Mouse (Mus musculus): ENCODE data around the gene Olfr1047. TPM values are rescaled to one million over a fixed set of nuclear protein-coding genes. Genes with fewer than 3 reads are reported as not detected.

Gene Olfr1047
- not detected for polyA plus RNA-seq (2014; fragmentation: Illumina TruSeq; extraction: RNeasy Lipid Tissue Mini Kit (QIAGEN cat#74804); ENCODE audit: low replicate concordance)

DNA sequence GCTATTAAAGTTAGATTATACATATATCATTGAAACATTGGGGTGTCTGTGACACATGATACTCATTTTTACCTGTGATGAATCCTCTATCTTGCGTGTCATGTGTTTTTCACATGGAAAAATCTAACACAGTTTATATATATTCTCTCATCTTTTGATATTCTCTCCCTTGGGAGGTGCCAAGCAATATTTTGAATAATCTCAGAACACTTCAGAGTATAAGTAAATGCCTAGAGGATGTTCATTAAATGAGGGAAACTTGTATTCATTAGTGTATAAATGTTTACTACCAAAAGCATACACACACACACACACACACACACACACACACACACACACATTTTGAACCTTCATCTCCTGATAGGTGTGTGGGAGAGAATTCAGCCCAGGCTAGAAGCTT, at the start of gene Olfr1047:
TSS of gene Olfr1047 (minus strand) at position 101 of the 400 bp plus-strand sequence.

GRCm38 (mm10) chr2:86278988-86279387, 47.8 kb upstream of the Olfr1047 start, which contains the start of gene Olfr1051:
Gene Olfr1051 (minus strand): TSS chr2:86279088.

DNA sequence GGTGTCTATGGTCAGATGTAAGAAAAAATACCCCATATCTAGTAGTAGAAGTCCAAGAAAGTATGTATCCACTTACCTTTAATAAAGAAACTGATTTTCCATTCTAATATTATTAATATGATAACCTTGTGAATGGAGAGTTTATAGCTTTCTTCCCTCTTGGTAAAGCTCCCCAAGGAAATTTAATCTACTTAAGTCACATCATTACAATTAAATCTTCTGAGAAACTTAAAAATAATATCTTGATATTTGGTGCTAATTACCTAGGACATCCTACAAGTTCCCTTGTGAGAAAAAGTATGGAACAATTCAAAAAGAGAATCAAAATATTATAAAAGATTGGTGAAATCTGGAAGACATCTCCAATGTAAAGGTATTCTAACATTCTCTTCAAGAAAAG, 27.0 kb upstream of the Olfr1047 start, which contains the start of gene Olfr1049:
TSS of gene Olfr1049 (minus strand) at position 101 of the 400 bp plus-strand sequence.

DNA sequence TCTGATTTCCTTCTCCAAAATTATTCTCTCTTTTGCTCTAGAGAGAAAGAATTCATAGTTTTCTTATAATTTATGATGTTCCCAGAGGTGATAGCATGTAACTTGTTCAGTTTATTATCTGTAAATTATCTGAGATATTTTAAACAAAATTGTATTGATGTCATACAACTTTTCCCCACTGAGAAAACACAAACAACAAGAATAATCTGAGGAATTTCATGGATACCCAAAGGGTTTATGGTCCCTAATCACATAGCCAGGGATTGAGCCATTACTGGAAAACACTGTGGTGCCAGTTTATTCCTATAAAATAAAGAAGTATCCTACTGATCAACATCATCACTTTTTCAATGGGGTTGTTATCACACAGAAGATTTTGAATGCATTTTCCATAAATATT, 9.0 kb upstream of the Olfr1047 start, which contains the start of gene Olfr1048:
TSS of gene Olfr1048 (minus strand) at position 101 of the 400 bp plus-strand sequence.

GRCm38 (mm10) chr2:86219214-86219613, 12.0 kb downstream of the Olfr1047 start, which contains the start of gene Olfr1046:
Gene Olfr1046 (minus strand): TSS chr2:86219314.

DNA sequence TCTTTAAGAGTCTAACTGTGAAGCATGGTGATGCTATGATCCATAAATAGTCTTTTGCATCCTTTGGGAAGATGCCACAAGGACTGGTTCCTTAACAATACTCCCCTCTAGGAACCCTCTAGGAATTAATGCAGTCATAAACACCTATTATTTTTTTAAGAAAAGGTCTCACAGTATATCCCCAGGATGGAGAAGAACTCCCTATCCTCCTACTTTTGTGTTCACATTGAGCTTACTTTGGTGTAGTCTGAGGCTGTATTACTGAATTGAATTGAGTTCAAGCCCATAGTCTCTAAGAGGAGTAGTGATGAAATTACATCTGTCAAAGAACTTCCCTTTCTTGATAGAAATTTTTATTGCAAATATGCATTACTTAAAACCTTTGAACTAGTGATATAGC, 28.3 kb downstream of the Olfr1047 start, which contains the start of gene Olfr1045:
TSS of gene Olfr1045 (minus strand) at position 101 of the 400 bp plus-strand sequence.

GRCm38 (mm10) chr2:86185583-86185982, 45.6 kb downstream of the Olfr1047 start, which contains the start of gene Olfr52:
Gene Olfr52 (minus strand): TSS chr2:86185683.

GRCm38 (mm10) chr2:86177720-86178119, 53.5 kb downstream of the Olfr1047 start, which contains the start of gene Olfr1044:
Gene Olfr1044 (minus strand): TSS chr2:86177820.

Other genes starting within 250 kb of the Olfr1047 start
- gene Olfr1031, start 241.1 kb downstream of the Olfr1047 start, polyA plus RNA-seq (2014; fragmentation: Illumina TruSeq; extraction: RNeasy Lipid Tissue Mini Kit (QIAGEN cat#74804); ENCODE audit: low replicate concordance): not detected
- gene Olfr1032, start 225.9 kb downstream of the Olfr1047 start, polyA plus RNA-seq (2014; fragmentation: Illumina TruSeq; extraction: RNeasy Lipid Tissue Mini Kit (QIAGEN cat#74804); ENCODE audit: low replicate concordance): not detected
- 3.2 TPM for gene Olfr1033, start 210.8 kb downstream of the Olfr1047 start, polyA plus RNA-seq (2014; fragmentation: Illumina TruSeq; extraction: RNeasy Lipid Tissue Mini Kit (QIAGEN cat#74804); ENCODE audit: low replicate concordance)
- 0.89 TPM for gene Olfr1034, start 185.5 kb downstream of the Olfr1047 start, polyA plus RNA-seq (2014; fragmentation: Illumina TruSeq; extraction: RNeasy Lipid Tissue Mini Kit (QIAGEN cat#74804); ENCODE audit: low replicate concordance)
- not detected for gene Olfr1036, start 157.4 kb downstream of the Olfr1047 start, polyA plus RNA-seq (2014; fragmentation: Illumina TruSeq; extraction: RNeasy Lipid Tissue Mini Kit (QIAGEN cat#74804); ENCODE audit: low replicate concordance)
- not detected for gene Olfr1037, start 144.0 kb downstream of the Olfr1047 start, polyA plus RNA-seq (2014; fragmentation: Illumina TruSeq; extraction: RNeasy Lipid Tissue Mini Kit (QIAGEN cat#74804); ENCODE audit: low replicate concordance)
- gene Olfr1039, start 95.5 kb downstream of the Olfr1047 start, polyA plus RNA-seq (2014; fragmentation: Illumina TruSeq; extraction: RNeasy Lipid Tissue Mini Kit (QIAGEN cat#74804); ENCODE audit: low replicate concordance): not detected
- gene Olfr1040, start 84.7 kb downstream of the Olfr1047 start, polyA plus RNA-seq (2014; fragmentation: Illumina TruSeq; extraction: RNeasy Lipid Tissue Mini Kit (QIAGEN cat#74804); ENCODE audit: low replicate concordance): not detected
- gene Olfr1042, start 69.6 kb downstream of the Olfr1047 start, polyA plus RNA-seq (2014; fragmentation: Illumina TruSeq; extraction: RNeasy Lipid Tissue Mini Kit (QIAGEN cat#74804); ENCODE audit: low replicate concordance): not detected
- gene Olfr1043, start 63.9 kb downstream of the Olfr1047 start, polyA plus RNA-seq (2014; fragmentation: Illumina TruSeq; extraction: RNeasy Lipid Tissue Mini Kit (QIAGEN cat#74804); ENCODE audit: low replicate concordance): not detected
- gene Olfr1044, start 53.6 kb downstream of the Olfr1047 start, polyA plus RNA-seq (2014; fragmentation: Illumina TruSeq; extraction: RNeasy Lipid Tissue Mini Kit (QIAGEN cat#74804); ENCODE audit: low replicate concordance): not detected
- gene Olfr52, start 45.7 kb downstream of the Olfr1047 start, polyA plus RNA-seq (2014; fragmentation: Illumina TruSeq; extraction: RNeasy Lipid Tissue Mini Kit (QIAGEN cat#74804); ENCODE audit: low replicate concordance): not detected
- gene Olfr1045, start 28.4 kb downstream of the Olfr1047 start, polyA plus RNA-seq (2014; fragmentation: Illumina TruSeq; extraction: RNeasy Lipid Tissue Mini Kit (QIAGEN cat#74804); ENCODE audit: low replicate concordance): not detected
- not detected for gene Olfr1046, start 12.1 kb downstream of the Olfr1047 start, polyA plus RNA-seq (2014; fragmentation: Illumina TruSeq; extraction: RNeasy Lipid Tissue Mini Kit (QIAGEN cat#74804); ENCODE audit: low replicate concordance)
- gene Olfr1048, start 8.9 kb upstream of the Olfr1047 start, polyA plus RNA-seq (2014; fragmentation: Illumina TruSeq; extraction: RNeasy Lipid Tissue Mini Kit (QIAGEN cat#74804); ENCODE audit: low replicate concordance): not detected
- gene Olfr1049, start 26.9 kb upstream of the Olfr1047 start, polyA plus RNA-seq (2014; fragmentation: Illumina TruSeq; extraction: RNeasy Lipid Tissue Mini Kit (QIAGEN cat#74804); ENCODE audit: low replicate concordance): not detected
- gene Olfr1051, start 47.7 kb upstream of the Olfr1047 start, polyA plus RNA-seq (2014; fragmentation: Illumina TruSeq; extraction: RNeasy Lipid Tissue Mini Kit (QIAGEN cat#74804); ENCODE audit: low replicate concordance): not detected
- gene Olfr1052, start 61.1 kb upstream of the Olfr1047 start, polyA plus RNA-seq (2014; fragmentation: Illumina TruSeq; extraction: RNeasy Lipid Tissue Mini Kit (QIAGEN cat#74804); ENCODE audit: low replicate concordance): not detected
- gene Olfr1053, start 83.9 kb upstream of the Olfr1047 start, polyA plus RNA-seq (2014; fragmentation: Illumina TruSeq; extraction: RNeasy Lipid Tissue Mini Kit (QIAGEN cat#74804); ENCODE audit: low replicate concordance): not detected
- not detected for gene Olfr1054, start 104.0 kb upstream of the Olfr1047 start, polyA plus RNA-seq (2014; fragmentation: Illumina TruSeq; extraction: RNeasy Lipid Tissue Mini Kit (QIAGEN cat#74804); ENCODE audit: low replicate concordance)
- not detected for gene Olfr1055, start 118.9 kb upstream of the Olfr1047 start, polyA plus RNA-seq (2014; fragmentation: Illumina TruSeq; extraction: RNeasy Lipid Tissue Mini Kit (QIAGEN cat#74804); ENCODE audit: low replicate concordance)
- not detected for gene Olfr1056, start 131.1 kb upstream of the Olfr1047 start, polyA plus RNA-seq (2014; fragmentation: Illumina TruSeq; extraction: RNeasy Lipid Tissue Mini Kit (QIAGEN cat#74804); ENCODE audit: low replicate concordance)
- not detected for gene Olfr1057, start 147.0 kb upstream of the Olfr1047 start, polyA plus RNA-seq (2014; fragmentation: Illumina TruSeq; extraction: RNeasy Lipid Tissue Mini Kit (QIAGEN cat#74804); ENCODE audit: low replicate concordance)
- not detected for gene Olfr1058, start 157.2 kb upstream of the Olfr1047 start, polyA plus RNA-seq (2014; fragmentation: Illumina TruSeq; extraction: RNeasy Lipid Tissue Mini Kit (QIAGEN cat#74804); ENCODE audit: low replicate concordance)
- not detected for gene Olfr1061, start 182.6 kb upstream of the Olfr1047 start, polyA plus RNA-seq (2014; fragmentation: Illumina TruSeq; extraction: RNeasy Lipid Tissue Mini Kit (QIAGEN cat#74804); ENCODE audit: low replicate concordance)
- gene Olfr1062, start 195.3 kb upstream of the Olfr1047 start, polyA plus RNA-seq (2014; fragmentation: Illumina TruSeq; extraction: RNeasy Lipid Tissue Mini Kit (QIAGEN cat#74804); ENCODE audit: low replicate concordance): not detected
- not detected for gene Olfr1065, start 219.2 kb upstream of the Olfr1047 start, polyA plus RNA-seq (2014; fragmentation: Illumina TruSeq; extraction: RNeasy Lipid Tissue Mini Kit (QIAGEN cat#74804); ENCODE audit: low replicate concordance)
- not detected for gene Olfr1066, start 224.9 kb upstream of the Olfr1047 start, polyA plus RNA-seq (2014; fragmentation: Illumina TruSeq; extraction: RNeasy Lipid Tissue Mini Kit (QIAGEN cat#74804); ENCODE audit: low replicate concordance)